ENCODE assay signal across 14 mouse cellular contexts in the genomic region with DNA sequence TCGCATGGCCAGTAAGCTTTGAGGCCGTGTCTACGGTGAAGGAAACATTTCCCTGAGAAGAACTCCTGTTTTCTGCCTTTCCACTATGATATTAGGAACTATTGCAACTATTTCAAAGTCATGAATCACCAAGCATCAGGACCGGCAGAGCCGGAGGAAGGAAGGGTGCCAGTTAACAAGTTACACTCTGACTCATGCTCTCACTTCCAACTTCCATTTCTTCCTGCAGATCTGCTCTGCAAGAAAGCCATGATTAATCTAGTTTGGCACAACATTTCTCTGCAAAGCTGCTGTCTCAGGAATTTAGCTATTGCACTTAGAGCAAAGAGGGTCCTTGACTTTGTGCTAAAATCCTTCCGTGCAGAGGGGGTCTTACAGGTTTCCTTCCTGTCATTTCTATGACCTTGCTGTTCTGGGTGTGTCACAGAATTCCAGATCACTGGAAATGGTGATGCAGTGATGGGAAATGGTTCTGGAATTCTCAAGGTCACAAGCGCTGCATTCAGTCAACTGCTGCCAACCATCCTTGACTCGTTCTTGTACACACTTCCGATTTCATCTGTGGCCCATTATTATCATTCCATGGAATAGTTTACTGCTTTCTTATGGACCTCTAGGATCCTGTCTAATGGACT. TPM values are rescaled to one million over a fixed set of nuclear protein-coding genes. Genes with fewer than 3 reads are reported as not detected.
A peak's percentile ranks its signal among the peaks of the same experiment; 100 is the strongest.
DNase-seq lines count a peak whose midpoint lies in the region; ATAC-seq and TF ChIP-seq lines count a peak whose summit lies in the region.
"Had no signal": no experiment of that assay in that cellular context is flagged by ENCODE, and none has a peak within 500 bp of the region (broad histone marks: within the 10 kb centered on the region; RNA-seq: fewer than 3 reads in every experiment).

No protein-coding gene starts in this region.

- no peaks in the 10 kb centered on the region for H3K9me3 ChIP-seq in liver, postnatal 0 days (ENCODE audit: low read length)
- H3K9me3 ChIP-seq: hindbrain, embryonic 13.5 days; limb, embryonic 13.5 days had no signal

- no peaks in the 10 kb centered on the region for H3K36me3 ChIP-seq in liver, postnatal 0 days (replicated peaks; ENCODE audit: insufficient read depth, low read length)
- H3K36me3 ChIP-seq: hindbrain, embryonic 13.5 days; limb, embryonic 13.5 days had no signal

- H3K4me1 ChIP-seq in liver, postnatal 0 days (ENCODE audit: insufficient read depth): peaks cover 5% of the 10 kb centered on the region
- H3K4me1 ChIP-seq: hindbrain, embryonic 13.5 days; limb, embryonic 13.5 days had no signal

- peak; percentile 37; the same call in 1 of the 2 replicates for ATAC-seq in liver, postnatal 0 days
- ATAC-seq in cerebellum, adult (ENCODE audit: insufficient number of reproducible peaks, low FRiP score, low TSS enrichment): no peak

- H3K4me2 ChIP-seq in liver, postnatal 0 days (ENCODE audit: low read depth, low read length): no peak overlapping the region
- H3K4me2 ChIP-seq: hindbrain, embryonic 13.5 days; limb, embryonic 13.5 days had no signal

- no peak overlapping the region for H3K4me3 ChIP-seq in liver, postnatal 0 days (ENCODE audit: low read depth, low read length)
- H3K4me3 ChIP-seq: erythroblast, embryonic 14.5 days; hindbrain, embryonic 13.5 days; limb, embryonic 13.5 days had no signal

- no peak overlapping the region for H3K9ac ChIP-seq in liver, postnatal 0 days (replicated peaks)
- H3K9ac ChIP-seq: hindbrain, embryonic 13.5 days; limb, embryonic 13.5 days had no signal

- WGBS in liver, postnatal 0 days (ENCODE audit: insufficient replicate concordance): 66% methylated on average over 9 of the region's 9 CpGs

- H3K27me3 ChIP-seq in liver, postnatal 0 days (ENCODE audit: insufficient read depth, low read length): no peaks in the 10 kb centered on the region
- H3K27me3 ChIP-seq: hindbrain, embryonic 13.5 days; limb, embryonic 13.5 days had no signal

- DNase-seq in gastrocnemius, adult 18-20 months (ENCODE audit: low spot score): peak; percentile 18
- DNase-seq in gastrocnemius, adult 8-10 months (ENCODE audit: low spot score in 2 of 2): no peak
- peak; percentile 15 for DNase-seq in urinary bladder, postnatal 14 days (ENCODE audit: low spot score)
- DNase-seq in urinary bladder, postnatal 4 days (ENCODE audit: low spot score in 2 of 2): no peak
- DNase-seq in liver, postnatal 0 days: no peak
- no peak for DNase-seq in layer of hippocampus, adult 11-12 months (ENCODE audit: low spot score)
- no peak for DNase-seq in layer of hippocampus, adult 8-10 months (ENCODE audit: low spot score in 2 of 2)
- DNase-seq: kidney, postnatal 36 days had no signal

- peak overlapping the region; percentile 37; the same call in 1 of the 2 replicates for H3K27ac ChIP-seq in liver, postnatal 0 days (ENCODE audit: low read depth)
- H3K27ac ChIP-seq: hindbrain, embryonic 13.5 days; limb, embryonic 13.5 days had no signal

- 0 out of 2 replicates have a peak, but pooled peaks have one; percentile 35 for TF ChIP-seq EP300 in liver, postnatal 0 days (IDR thresholded peaks at IDR 0.05; ENCODE audit: low read depth)

- TF ChIP-seq CTCF in liver, postnatal 0 days (IDR thresholded peaks at IDR 0.05; ENCODE audit: low read depth): no peak

RNA-seq across cellular contexts. Expression of gene BC005537, which starts 8.9 kb away (rescaled TPM):
- 10 to 100 TPM; 46.5 to 55.2 TPM for total RNA-seq in gastrocnemius, adult 18-20 months (2021)
- 10 to 100 TPM; 45.0 to 68.9 (median 57.9) TPM for total RNA-seq in gastrocnemius, adult 8-10 months (2022)
- 10.4 and 10.6 TPM in 2 replicates for polyA plus RNA-seq in liver, postnatal 0 days (2015; fragmentation: Nextera tagmentation; extraction: Ambion mirVana)
- 100 to 1,000 TPM; 137 to 156 (median 148) TPM for total RNA-seq in layer of hippocampus, adult 8-10 months (2022)

RNA-seq across cellular contexts. Expression of gene Gmnn, which starts 30.8 kb away (rescaled TPM):
- 1 to 10 TPM; 4.1 to 4.2 TPM for total RNA-seq in gastrocnemius, adult 18-20 months (2021)
- 1 to 10 TPM; 3.1 to 4.9 (median 4.0) TPM for total RNA-seq in gastrocnemius, adult 8-10 months (2022)
- 69.1 and 71.9 TPM in 2 replicates for polyA plus RNA-seq in liver, postnatal 0 days (2015; fragmentation: Nextera tagmentation; extraction: Ambion mirVana)
- 1 to 10 TPM; 2.0 to 5.6 (median 3.0) TPM for total RNA-seq in layer of hippocampus, adult 8-10 months (2022)

RNA-seq across cellular contexts. Expression of gene Acot13, which starts 38.8 kb away (rescaled TPM):
- total RNA-seq in gastrocnemius, adult 18-20 months (2021): 100 to 1,000 TPM; 153 TPM
- 100 to 1,000 TPM; 129 to 137 (median 136) TPM for total RNA-seq in gastrocnemius, adult 8-10 months (2022)
- 101 and 102 TPM in 2 replicates for polyA plus RNA-seq in liver, postnatal 0 days (2015; fragmentation: Nextera tagmentation; extraction: Ambion mirVana)
- 100 to 1,000 TPM in 2 of 4 experiments, 10 to 100 TPM in 2; 95.6 to 108 (median 98.4) TPM for total RNA-seq in layer of hippocampus, adult 8-10 months (2022)

RNA-seq across cellular contexts. Expression of gene Tdp2, which starts 39.0 kb away (rescaled TPM):
- 1 to 10 TPM; 7.7 to 8.2 TPM for total RNA-seq in gastrocnemius, adult 18-20 months (2021)
- total RNA-seq in gastrocnemius, adult 8-10 months (2022): 1 to 10 TPM; 7.2 to 9.8 (median 8.1) TPM
- 18.3 and 18.4 TPM in 2 replicates for polyA plus RNA-seq in liver, postnatal 0 days (2015; fragmentation: Nextera tagmentation; extraction: Ambion mirVana)
- 10 to 100 TPM; 24.3 to 29.5 (median 25.4) TPM for total RNA-seq in layer of hippocampus, adult 8-10 months (2022)

RNA-seq across cellular contexts. Expression of gene Armh2, which starts 51.5 kb away (rescaled TPM):
- total RNA-seq in gastrocnemius, adult 18-20 months (2021): not detected
- not detected for total RNA-seq in gastrocnemius, adult 8-10 months (2022)
- not detected in 2 replicates for polyA plus RNA-seq in liver, postnatal 0 days (2015; fragmentation: Nextera tagmentation; extraction: Ambion mirVana)
- not detected for total RNA-seq in layer of hippocampus, adult 8-10 months (2022)
- polyA plus RNA-seq: erythroblast, embryonic 14.5 days; gonadal fat pad, adult 2 months; hindbrain, embryonic 13.5 days; limb, embryonic 13.5 days; stomach, embryonic 14.5 days had no signal

Comparison
In these comparisons a context has a peak if more than half of its experiments do, and no peak if none do; other contexts are left out.
1. DNase-seq: peak in gastrocnemius, adult 18-20 months (single experiment) and urinary bladder, postnatal 14 days (single experiment); none in gastrocnemius, adult 8-10 months (0 of 2), urinary bladder, postnatal 4 days (0 of 2), liver, postnatal 0 days (single experiment), layer of hippocampus, adult 11-12 months (single experiment) and layer of hippocampus, adult 8-10 months (0 of 2).